Mouse (Mus musculus) CH12.LX (cell line): Measurements from ENCODE around the gene Ramp1. TPM values are rescaled to one million over a fixed set of nuclear protein-coding genes. Genes with fewer than 3 reads are reported as not detected.

ENCODE experiments used
- DNase-seq: peaks from one replicate; pipeline ENCODE4 v3.0.0-alpha.2; 2013; ENCODE audit errors: extremely low read depth
- H3K27ac ChIP-seq: 2 replicates; pipeline ENCODE4 v1.5.1; 2012; ENCODE audit warnings: low read depth, mild to moderate bottlenecking, control low read depth, moderate library complexity; ENCODE audit not compliant: insufficient read depth
- H3K27me3 ChIP-seq: replicated peaks from 2 replicates; pipeline ENCODE3; 2012; ENCODE audit warnings: inconsistent platforms
- H3K36me3 ChIP-seq, 2 experiments: replicated peaks in 1 of 2; 2 replicates each; pipeline versions ENCODE3 to v1.6.1; 2012; ENCODE audit warnings: inconsistent platforms in 1 of 2, low read length in 1 of 2, mild to moderate bottlenecking in 1 of 2, mixed read lengths in 1 of 2, moderate library complexity in 1 of 2; ENCODE audit not compliant: control insufficient read depth in 1 of 2, insufficient read depth in 1 of 2
- H3K4me1 ChIP-seq, 2 experiments: 2 replicates each; pipeline ENCODE4 v1.6.1; 2012; ENCODE audit warnings: inconsistent platforms in 1 of 2, moderate library complexity in 1 of 2; ENCODE audit not compliant: insufficient read depth in 2 of 2, control insufficient read depth in 1 of 2
- H3K4me2 ChIP-seq: 2 replicates; pipeline ENCODE4 v1.6.1; 2012; ENCODE audit warnings: low read depth, mild to moderate bottlenecking, control low read depth; ENCODE audit not compliant: poor library complexity, insufficient read depth, severe bottlenecking
- H3K4me3 ChIP-seq, 3 experiments: fragments of 150-350 bp in 1 of 3; sonication (generic) in 1 of 3; replicated peaks in 1 of 3; 2 replicates each; pipeline versions ENCODE3 to v1.5.1; 2011 to 2012; ENCODE audit warnings: low read depth in 2 of 3, low read length in 2 of 3, mild to moderate bottlenecking in 2 of 3, moderate library complexity in 2 of 3, control low read depth in 1 of 3, improper control_type of control experiment in 1 of 3, inconsistent platforms in 1 of 3, mixed read lengths in 1 of 3; ENCODE audit not compliant: poor library complexity in 1 of 3
- H3K79me2 ChIP-seq: replicated peaks from 2 replicates; pipeline ENCODE4 v1.6.1; 2012; ENCODE audit warnings: mild to moderate bottlenecking, moderate library complexity; ENCODE audit not compliant: control insufficient read depth, poor library complexity, insufficient read depth, severe bottlenecking; ENCODE audit errors: extremely low read depth
- H3K9ac ChIP-seq: 2 replicates; pipeline ENCODE4 v1.6.1; 2012; ENCODE audit warnings: low read depth, mild to moderate bottlenecking, control low read depth, moderate library complexity; ENCODE audit not compliant: insufficient read depth
- H3K9me3 ChIP-seq: replicated peaks from 2 replicates; pipeline ENCODE3; 2012; ENCODE audit warnings: low read length, inconsistent platforms, mixed read lengths
- BHLHE40 ChIP-seq: IDR thresholded peaks from 2 replicates; pipeline ENCODE4 v1.6.1; 2011; ENCODE audit warnings: mild to moderate bottlenecking, low read depth, low read length, improper control_type of control experiment
- CHD1 ChIP-seq: IDR thresholded peaks from 2 replicates; pipeline ENCODE4 v1.6.1; 2012; ENCODE audit warnings: low read depth, low read length, improper control_type of control experiment, inconsistent platforms
- CHD2 ChIP-seq: IDR thresholded peaks from 2 replicates; pipeline ENCODE4 v1.6.1; 2011; ENCODE audit warnings: low read length, improper control_type of control experiment
- E2F4 ChIP-seq: IDR thresholded peaks from 2 replicates; pipeline ENCODE4 v1.6.1; 2011; ENCODE audit warnings: low read depth, low read length, improper control_type of control experiment; ENCODE audit not compliant: insufficient replicate concordance
- ELF1 ChIP-seq: IDR thresholded peaks from 2 replicates; pipeline ENCODE4 v1.6.1; 2014; ENCODE audit warnings: low read depth, mild to moderate bottlenecking, inconsistent platforms, low read length, improper control_type of control experiment
- GABPA ChIP-seq: IDR thresholded peaks from 2 replicates; pipeline ENCODE4 v1.6.1; 2012; ENCODE audit warnings: low read depth, low read length, improper control_type of control experiment, inconsistent platforms; ENCODE audit not compliant: insufficient replicate concordance
- HCFC1 ChIP-seq: IDR thresholded peaks from 2 replicates; pipeline ENCODE4 v1.6.1; 2012; ENCODE audit warnings: low read depth, mild to moderate bottlenecking, inconsistent platforms, low read length, improper control_type of control experiment
- IRF4 ChIP-seq: IDR thresholded peaks from 2 replicates; pipeline ENCODE4 v1.6.1; 2014; ENCODE audit warnings: low read depth, mild to moderate bottlenecking, inconsistent platforms, low read length, improper control_type of control experiment
- JUN ChIP-seq: IDR thresholded peaks from 2 replicates; pipeline ENCODE4 v1.6.1; 2011; ENCODE audit warnings: low read depth, mild to moderate bottlenecking, low read length, improper control_type of control experiment, moderate library complexity; ENCODE audit not compliant: insufficient read depth
- KAT2A ChIP-seq: IDR thresholded peaks from 2 replicates; pipeline ENCODE4 v1.6.1; 2012; ENCODE audit warnings: low read length, improper control_type of control experiment, inconsistent platforms; ENCODE audit not compliant: insufficient replicate concordance
- MAX ChIP-seq: IDR thresholded peaks from 2 replicates; pipeline ENCODE4 v1.6.1; 2011; ENCODE audit warnings: low read length, improper control_type of control experiment
- MAZ ChIP-seq: IDR thresholded peaks from 2 replicates; pipeline ENCODE4 v1.6.1; 2012; ENCODE audit warnings: low read depth, mild to moderate bottlenecking, inconsistent platforms, low read length, improper control_type of control experiment, moderate library complexity
- MYC ChIP-seq: IDR thresholded peaks from 2 replicates; pipeline ENCODE4 v1.6.1; 2011; ENCODE audit warnings: low read depth, mild to moderate bottlenecking, improper control_type of control experiment, low read length
- POLR2A ChIP-seq: IDR thresholded peaks from 2 replicates; pipeline ENCODE4 v1.6.1; 2011; ENCODE audit warnings: low read depth, mild to moderate bottlenecking, improper control_type of control experiment, low read length
- POLR2AphosphoS2 ChIP-seq: IDR thresholded peaks from 2 replicates; pipeline ENCODE4 v1.6.1; 2011; ENCODE audit warnings: low read depth, low read length, improper control_type of control experiment
- RAD21 ChIP-seq: IDR thresholded peaks from 2 replicates; pipeline ENCODE4 v1.6.1; 2011; ENCODE audit warnings: low read depth, mild to moderate bottlenecking, low read length, improper control_type of control experiment, moderate library complexity
- RCOR1 ChIP-seq: conservative IDR thresholded peaks from 2 replicates; pipeline ENCODE4 v1.6.1; 2012; ENCODE audit warnings: low read depth, mild to moderate bottlenecking, inconsistent platforms, low read length, improper control_type of control experiment
- SIN3A ChIP-seq: IDR thresholded peaks from 2 replicates; pipeline ENCODE4 v1.6.1; 2012; ENCODE audit warnings: low read length, improper control_type of control experiment, inconsistent platforms
- TBP ChIP-seq: conservative IDR thresholded peaks from 2 replicates; pipeline ENCODE4 v1.6.1; 2011; ENCODE audit warnings: low read depth, low read length, improper control_type of control experiment
- USF1 ChIP-seq: IDR thresholded peaks from 2 replicates; pipeline ENCODE4 v1.6.1; 2014; ENCODE audit warnings: low read depth, mild to moderate bottlenecking, inconsistent platforms, low read length, improper control_type of control experiment
- USF2 ChIP-seq: conservative IDR thresholded peaks from 2 replicates; pipeline ENCODE4 v1.6.1; 2011; ENCODE audit warnings: low read depth, low read length, improper control_type of control experiment
- ZMIZ1 ChIP-seq: IDR thresholded peaks from 2 replicates; pipeline ENCODE4 v1.6.1; 2012; ENCODE audit warnings: low read depth, mild to moderate bottlenecking, inconsistent platforms, low read length, improper control_type of control experiment
- dilution Hi-C: fragments of 300-500 bp; cut with MboI; formaldehyde crosslinking; loops from 2 replicates; pipeline ENCODE4 v1.14.3; 2020; ENCODE audit warnings: low sequenced_read_pairs; ENCODE audit not compliant: extremely low pct_unique_long_range_greater_than_20kb, extremely low pct_ligation_motif_present
- in situ Hi-C: fragments of 300-500 bp; cut with MboI; formaldehyde crosslinking; loops from 3 replicates; pipeline ENCODE4 v1.14.3; 2019; ENCODE audit warnings: low sequenced_read_pairs, low pct_ligation_motif_present, low pct_unique_long_range_greater_than_20kb, mixed read lengths
- polyA plus RNA-seq: library from polyadenylated mRNA; unstranded; fragments of >175 nt; gene quantifications from 2 replicates; pipeline ENCODE4 v1.2.1, GENCODE M21; 2012; ENCODE audit warnings: low read depth; ENCODE audit not compliant: insufficient read length
- total RNA-seq, 2 experiments: library from RNA; depleted of rRNA; stranded (reverse); fragments of 300-350 nt in 1 of 2; fragments of >200 nt in 1 of 2; gene quantifications; 2 replicates each; pipeline ENCODE4 v1.2.3; 2012 to 2014

The Ramp1 gene
- total and polyA plus RNA-seq, 3 experiments: not detected

GRCm38 (mm10) chr1:91220322-91220672 is 40.7 kb downstream of the Ramp1 start:
- Histone ChIP-seq H3K4me3 (no peak overlapping the region), H3K9ac (no peak overlapping the region), H3K9me3 (no peaks in the 10 kb centered on the region), H3K4me1 (peaks cover 12 to 41% of the 10 kb centered on the region in 2 experiments; a peak in 3 of 4 replicates), H3K27ac (no peak overlapping the region), H3K79me2 (no peaks in the 10 kb centered on the region), H3K27me3 (peaks cover 1% of the 10 kb centered on the region), H3K36me3 (no peaks in the 10 kb centered on the region), H3K4me2 (no peak overlapping the region)
- in situ Hi-C loops (no loop called here), dilution Hi-C loops (no loop called here)
- no peak for TF ChIP-seq IRF4
- no peak for TF ChIP-seq TBP
- no peak for TF ChIP-seq MAX
- TF ChIP-seq USF2: no peak
- no peak for TF ChIP-seq POLR2AphosphoS2
- no peak for TF ChIP-seq HCFC1
- no peak for TF ChIP-seq POLR2A
- no peak for TF ChIP-seq GABPA
- no peak for TF ChIP-seq MYC
- TF ChIP-seq BHLHE40: no peak
- TF ChIP-seq ZMIZ1: no peak
- no peak for TF ChIP-seq ELF1
- TF ChIP-seq CHD1: no peak
- TF ChIP-seq KAT2A: no peak
- DNase-seq: no peak

GRCm38 (mm10) chr1:91226562-91226961 is 46.9 kb downstream of the Ramp1 start:
- in situ Hi-C loops (no loop called here), dilution Hi-C loops (no loop called here)
- no peaks in the 10 kb centered on the region for H3K36me3 ChIP-seq
- no peak for DNase-seq
- H3K4me2 ChIP-seq: no peak overlapping the region
- TF ChIP-seq POLR2A (no peak), CHD2 (no peak), RCOR1 (no peak), E2F4 (no peak), MYC (no peak), SIN3A (no peak), JUN (no peak), USF1 (no peak), RAD21 (no peak), HCFC1 (no peak), ELF1 (no peak), MAX (no peak), MAZ (no peak)
- 0 out of 4 replicates have a peak, but pooled peaks cover 0 to 2% of the 10 kb centered on the region in 2 experiments for H3K4me1 ChIP-seq
- H3K9ac ChIP-seq: no peak overlapping the region
- H3K27me3 ChIP-seq: peaks cover 3% of the 10 kb centered on the region
- H3K4me3 ChIP-seq: no peak overlapping the region
- H3K79me2 ChIP-seq: no peaks in the 10 kb centered on the region
- H3K9me3 ChIP-seq: no peaks in the 10 kb centered on the region
- no peak overlapping the region for H3K27ac ChIP-seq
